Mouse (Mus musculus) kidney, adult 2 months (tissue): ENCODE results near the gene Zbtb8a. TPM values are rescaled to one million over a fixed set of nuclear protein-coding genes. Genes with fewer than 3 reads are reported as not detected.

Experiments used
- DNase-seq: peaks from one replicate; pipeline ENCODE4 v3.0.0; 2021
- H3K27ac ChIP-seq: fragments of 200-500 bp; 2 replicates; pipeline ENCODE4 v1.5.1; 2012; ENCODE audit warnings: low read depth, low read length, control low read depth, inconsistent platforms; ENCODE audit not compliant: insufficient read depth
- H3K27me3 ChIP-seq: fragments of 200-500 bp; replicated peaks from 2 replicates; pipeline ENCODE4 v1.6.1; 2012; ENCODE audit warnings: mild to moderate bottlenecking, moderate library complexity, low read length, inconsistent platforms; ENCODE audit not compliant: control insufficient read depth, insufficient read depth
- H3K36me3 ChIP-seq: fragments of 200-500 bp; 2 replicates; pipeline ENCODE4 v1.6.1; 2012; ENCODE audit warnings: mild to moderate bottlenecking, moderate library complexity, low read length, inconsistent platforms; ENCODE audit not compliant: control insufficient read depth, insufficient read depth
- H3K4me1 ChIP-seq: fragments of 200-500 bp; 2 replicates; pipeline ENCODE4 v1.6.1; 2011; ENCODE audit warnings: low read length; ENCODE audit not compliant: control insufficient read depth, insufficient read depth
- H3K4me3 ChIP-seq: fragments of 200-500 bp; 2 replicates; pipeline ENCODE4 v1.5.1; 2011; ENCODE audit warnings: mild to moderate bottlenecking, low read depth, low read length, control low read depth; ENCODE audit not compliant: insufficient read depth
- CTCF ChIP-seq: fragments of 200-500 bp; conservative IDR thresholded peaks from 2 replicates; pipeline ENCODE4 v1.5.1; 2011; ENCODE audit warnings: low read depth, mild to moderate bottlenecking, control low read depth, low read length, moderate library complexity, mixed read lengths; ENCODE audit not compliant: insufficient read depth, insufficient read length
- POLR2A ChIP-seq: fragments of 200-500 bp; IDR thresholded peaks from one replicate; pipeline ENCODE4 v1.6.1; 2011; ENCODE audit warnings: low read depth, low read length, control low read depth
- WGBS: fragments of 180-500 bp; shearing (Covaris S2); methylation state at CpG from one replicate; pipeline ENCODE4 v1.1.7; 2018; 5-methylcytosine and 5-hydroxymethylcytosine counted together
- polyA plus RNA-seq: library from polyadenylated mRNA; depleted of rRNA; stranded (reverse); fragments of >200 nt; gene quantifications from 2 replicates; pipeline ENCODE4 v1.2.3, GENCODE M21; 2012

The Zbtb8a gene
- polyA plus RNA-seq, 1 experiment = 5.4 TPM

DNA sequence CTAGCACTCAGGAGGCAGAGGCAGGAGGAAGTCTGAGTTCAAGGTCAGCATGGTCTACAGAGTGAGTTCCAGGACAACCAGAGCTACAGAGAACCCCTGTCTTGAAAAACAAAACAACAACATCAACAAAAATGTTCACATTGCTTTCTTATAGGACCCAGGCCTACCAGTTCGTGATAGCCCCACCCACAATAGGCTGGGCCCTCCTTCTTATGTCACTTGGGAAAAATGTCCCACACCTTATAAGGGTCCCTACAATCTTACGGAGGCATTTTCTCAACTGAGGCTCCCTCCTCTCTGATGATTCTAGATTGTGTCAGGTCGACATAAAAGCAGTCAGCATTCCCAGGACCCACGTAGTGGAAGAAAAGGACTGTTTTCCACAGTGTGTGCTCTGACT lies 21.9 kb upstream of the Zbtb8a start:
- no peak for DNase-seq
- Histone ChIP-seq H3K27me3 (no peaks in the 10 kb centered on the region), H3K4me3 (no peak overlapping the region), H3K4me1 (no peaks in the 10 kb centered on the region), H3K27ac (no peak overlapping the region), H3K36me3 (no peaks in the 10 kb centered on the region)
- 86% methylated on average over 4 of the region's 4 CpGs for WGBS
- TF ChIP-seq POLR2A (no peak), CTCF (no peak)

DNA sequence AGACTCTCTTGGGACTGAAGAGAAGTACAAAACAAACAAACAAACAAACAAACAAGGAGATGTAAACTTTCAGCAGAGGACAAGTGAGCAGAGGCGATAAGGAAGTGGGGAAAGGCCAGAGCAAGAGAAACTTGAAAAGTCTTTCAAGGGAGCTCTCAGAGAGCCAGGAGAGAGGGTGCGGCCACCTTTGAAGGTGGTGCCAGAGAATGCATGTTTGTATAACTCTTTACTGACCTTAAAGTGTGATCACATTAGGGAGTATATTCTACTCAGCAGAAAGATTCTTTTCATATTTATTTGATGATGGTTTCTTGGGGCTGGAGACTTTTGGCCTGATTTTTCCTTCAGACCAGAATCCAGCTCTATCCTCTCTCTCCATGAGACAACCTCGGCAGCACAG lies 19.0 kb upstream of the Zbtb8a start:
- WGBS = 84% methylated on average over 3 of the region's 3 CpGs
- H3K36me3 ChIP-seq = no peaks in the 10 kb centered on the region
- H3K4me3 ChIP-seq = no peak overlapping the region
- no peak overlapping the region for H3K27ac ChIP-seq
- DNase-seq = no peak
- no peaks in the 10 kb centered on the region for H3K4me1 ChIP-seq
- H3K27me3 ChIP-seq = no peaks in the 10 kb centered on the region
- TF ChIP-seq CTCF = no peak
- TF ChIP-seq POLR2A = no peak

DNA sequence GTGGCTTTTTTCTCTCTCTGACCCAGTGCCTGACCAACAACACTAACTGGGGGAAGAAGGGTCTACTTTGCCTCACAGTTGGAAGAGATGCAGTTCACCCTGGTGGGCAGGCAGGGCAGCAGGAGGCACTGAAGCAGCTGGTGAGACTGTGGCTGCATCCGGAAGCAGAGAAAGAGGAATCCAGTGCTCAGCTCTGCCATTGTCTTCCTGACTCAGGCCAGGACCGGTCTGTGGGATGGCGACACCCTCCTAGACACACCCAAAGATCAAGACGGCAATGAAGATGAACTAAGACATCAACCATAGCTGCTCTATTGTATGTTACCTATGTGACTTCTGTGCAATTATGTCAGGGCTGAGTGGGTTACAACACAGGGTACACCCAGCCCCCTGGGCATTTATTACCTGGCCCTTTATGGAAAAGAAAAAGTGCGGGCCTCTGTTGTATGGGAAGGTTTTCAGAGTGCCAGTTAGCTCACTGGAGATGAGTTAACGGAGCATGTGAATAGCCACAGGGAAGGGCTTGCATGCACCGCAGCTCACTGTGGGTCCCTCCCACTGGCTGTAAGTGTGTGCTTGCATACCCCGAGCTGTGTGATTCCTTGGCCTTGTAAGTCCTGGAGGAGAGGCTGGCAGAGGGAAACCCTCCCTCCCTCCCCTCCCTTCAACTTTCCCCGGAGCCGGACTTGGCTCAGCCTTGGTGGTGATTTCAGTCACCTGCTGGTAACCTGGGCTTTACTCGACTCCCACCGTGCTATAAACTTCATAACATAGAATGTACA lies 16.4 kb upstream of the Zbtb8a start:
- no peak for DNase-seq
- WGBS = 27% methylated on average over 12 of the region's 12 CpGs
- Histone ChIP-seq H3K27ac (no peak overlapping the region), H3K27me3 (no peaks in the 10 kb centered on the region), H3K36me3 (no peaks in the 10 kb centered on the region), H3K4me3 (no peak overlapping the region), H3K4me1 (no peaks in the 10 kb centered on the region)
- no peak for TF ChIP-seq POLR2A
- TF ChIP-seq CTCF = no peak

DNA sequence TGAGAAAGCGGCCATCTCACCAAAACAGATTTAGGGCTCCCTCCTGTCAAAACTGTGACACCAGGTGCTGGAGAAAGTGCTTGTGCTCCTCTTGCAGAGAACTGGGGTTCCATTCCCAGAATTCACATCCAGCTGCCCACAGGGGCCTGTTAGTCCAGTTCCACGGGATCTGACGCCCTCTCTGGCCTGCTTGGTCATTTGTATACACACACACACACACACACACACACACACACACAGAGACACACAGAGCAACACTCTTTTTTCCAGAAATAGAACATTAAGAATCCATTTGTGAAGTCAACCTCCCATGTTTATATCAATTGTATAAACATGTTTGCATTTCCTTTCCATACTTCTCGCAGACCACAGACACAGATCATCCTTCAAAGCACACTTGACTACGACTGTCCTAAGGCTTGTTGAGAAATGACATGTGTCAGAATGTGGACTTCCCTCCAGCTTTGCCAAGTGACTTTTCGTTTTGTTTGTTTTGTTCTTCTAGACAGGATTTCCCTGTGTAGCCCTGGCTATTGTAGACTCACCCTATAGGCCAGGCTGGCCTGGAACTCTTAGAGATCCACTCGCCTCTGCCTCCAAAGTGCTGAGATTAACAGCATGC lies 13.1 kb upstream of the Zbtb8a start:
- Histone ChIP-seq H3K27ac (no peak overlapping the region), H3K4me1 (no peaks in the 10 kb centered on the region), H3K36me3 (no peaks in the 10 kb centered on the region), H3K4me3 (no peak overlapping the region), H3K27me3 (no peaks in the 10 kb centered on the region)
- no peak for DNase-seq
- TF ChIP-seq POLR2A = no peak
- TF ChIP-seq CTCF = no peak
- WGBS = 82% methylated on average over 7 of the region's 7 CpGs

DNA sequence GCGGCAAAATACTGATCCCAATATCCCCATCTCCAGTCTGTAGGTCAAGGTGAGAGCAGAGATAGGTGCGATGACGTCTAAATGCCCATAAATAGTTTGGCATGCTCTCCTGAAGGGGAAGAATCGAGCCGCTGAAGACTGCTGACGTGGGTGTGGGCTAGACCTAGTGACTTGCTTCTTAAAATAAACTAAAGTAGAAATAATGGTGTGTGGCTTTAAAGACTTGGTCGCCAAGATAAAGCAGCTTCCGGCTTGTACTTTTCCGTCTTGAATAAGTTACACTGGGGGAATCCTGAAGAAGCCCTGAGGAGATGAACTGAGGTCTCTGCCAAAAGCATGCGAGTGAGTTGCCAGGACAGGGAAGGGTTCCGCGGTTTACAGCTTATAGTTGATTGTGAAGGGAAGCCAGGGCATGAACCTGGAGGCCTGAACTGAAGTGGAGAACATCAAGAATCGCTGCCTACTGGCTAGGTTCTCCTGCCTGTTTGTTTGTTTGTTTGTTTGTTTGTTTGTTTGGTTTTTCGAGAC lies 12.4 kb upstream of the Zbtb8a start:
- H3K36me3 ChIP-seq = no peaks in the 10 kb centered on the region
- H3K4me3 ChIP-seq = no peak overlapping the region
- no peak overlapping the region for H3K27ac ChIP-seq
- no peak for TF ChIP-seq POLR2A
- TF ChIP-seq CTCF = no peak
- H3K4me1 ChIP-seq = no peaks in the 10 kb centered on the region
- no peaks in the 10 kb centered on the region for H3K27me3 ChIP-seq
- 75% methylated on average over 14 of the region's 14 CpGs for WGBS
- peak; percentile 25 for DNase-seq

DNA sequence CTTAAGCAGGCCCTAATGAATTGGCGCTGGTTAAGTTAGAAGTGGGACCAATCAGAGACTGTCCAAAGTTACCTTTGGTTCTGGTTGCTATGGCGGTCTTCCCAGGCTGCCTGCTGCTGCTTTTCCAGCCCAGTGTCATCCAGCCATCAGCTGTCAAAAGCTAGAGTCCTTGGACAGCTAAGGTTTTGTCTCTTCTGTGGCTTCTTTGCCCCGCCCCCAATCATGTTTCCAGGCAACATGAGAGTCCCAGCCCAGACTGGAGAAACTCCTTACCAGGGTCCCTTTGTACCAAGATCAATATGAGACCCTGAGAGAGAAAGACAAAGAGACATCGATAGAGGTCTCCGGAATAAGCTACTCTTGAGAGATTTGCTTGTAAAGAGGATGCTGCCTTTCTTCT lies 10.5 kb upstream of the Zbtb8a start:
- H3K27me3 ChIP-seq = no peaks in the 10 kb centered on the region
- 95% methylated on average over 5 of the region's 5 CpGs for WGBS
- no peak overlapping the region for H3K27ac ChIP-seq
- H3K36me3 ChIP-seq = no peaks in the 10 kb centered on the region
- H3K4me3 ChIP-seq = no peak overlapping the region
- DNase-seq = no peak
- TF ChIP-seq POLR2A (no peak), CTCF (no peak)
- no peaks in the 10 kb centered on the region for H3K4me1 ChIP-seq

DNA sequence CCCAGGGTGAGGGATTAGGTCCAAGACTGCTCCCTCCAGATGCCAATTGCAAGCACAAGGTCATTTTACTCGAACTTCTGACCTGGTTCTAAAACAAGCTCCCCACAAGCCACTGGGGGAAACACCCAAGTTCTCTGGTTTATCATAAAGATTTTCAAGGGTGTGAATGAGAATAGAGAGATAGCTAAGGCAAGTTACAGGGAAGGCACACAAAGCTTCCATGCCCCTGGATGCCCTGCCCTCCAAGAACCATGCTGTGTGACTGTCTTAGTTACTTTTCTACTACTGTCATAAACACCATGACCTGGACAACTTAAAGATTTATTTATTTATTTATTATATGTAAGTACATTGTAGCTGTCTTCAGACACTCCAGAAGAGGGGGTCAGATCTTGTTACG lies 9.1 kb upstream of the Zbtb8a start:
- no peaks in the 10 kb centered on the region for H3K4me1 ChIP-seq
- 69% methylated on average over 2 of the region's 2 CpGs for WGBS
- TF ChIP-seq POLR2A (no peak), CTCF (no peak)
- H3K27ac ChIP-seq = no peak overlapping the region
- no peaks in the 10 kb centered on the region for H3K27me3 ChIP-seq
- no peaks in the 10 kb centered on the region for H3K36me3 ChIP-seq
- DNase-seq = no peak
- no peak overlapping the region for H3K4me3 ChIP-seq
